Mouse (Mus musculus) common myeloid progenitor, adult 5-6 weeks (primary cell): ENCODE measurements around the gene Ppp3ca. TPM values are rescaled to one million over a fixed set of nuclear protein-coding genes. Genes with fewer than 3 reads are reported as not detected.

ENCODE experiments used
- ATAC-seq: replicated peaks from 2 replicates; pipeline ENCODE4 v1.8.0; 2016; ENCODE audit warnings: low read depth, mild to moderate bottlenecking, moderate TSS enrichment, inconsistent platforms; ENCODE audit not compliant: poor library complexity, severe bottlenecking
- total RNA-seq: library from RNA; stranded (forward); fragments of 200-1000, 187-1606 nt; gene quantifications from 2 replicates; pipeline ENCODE4 v1.2.3, GENCODE M21; 2017

Gene Ppp3ca
- total RNA-seq, 1 experiment from 2014 or later, result 45.0 TPM

DNA sequence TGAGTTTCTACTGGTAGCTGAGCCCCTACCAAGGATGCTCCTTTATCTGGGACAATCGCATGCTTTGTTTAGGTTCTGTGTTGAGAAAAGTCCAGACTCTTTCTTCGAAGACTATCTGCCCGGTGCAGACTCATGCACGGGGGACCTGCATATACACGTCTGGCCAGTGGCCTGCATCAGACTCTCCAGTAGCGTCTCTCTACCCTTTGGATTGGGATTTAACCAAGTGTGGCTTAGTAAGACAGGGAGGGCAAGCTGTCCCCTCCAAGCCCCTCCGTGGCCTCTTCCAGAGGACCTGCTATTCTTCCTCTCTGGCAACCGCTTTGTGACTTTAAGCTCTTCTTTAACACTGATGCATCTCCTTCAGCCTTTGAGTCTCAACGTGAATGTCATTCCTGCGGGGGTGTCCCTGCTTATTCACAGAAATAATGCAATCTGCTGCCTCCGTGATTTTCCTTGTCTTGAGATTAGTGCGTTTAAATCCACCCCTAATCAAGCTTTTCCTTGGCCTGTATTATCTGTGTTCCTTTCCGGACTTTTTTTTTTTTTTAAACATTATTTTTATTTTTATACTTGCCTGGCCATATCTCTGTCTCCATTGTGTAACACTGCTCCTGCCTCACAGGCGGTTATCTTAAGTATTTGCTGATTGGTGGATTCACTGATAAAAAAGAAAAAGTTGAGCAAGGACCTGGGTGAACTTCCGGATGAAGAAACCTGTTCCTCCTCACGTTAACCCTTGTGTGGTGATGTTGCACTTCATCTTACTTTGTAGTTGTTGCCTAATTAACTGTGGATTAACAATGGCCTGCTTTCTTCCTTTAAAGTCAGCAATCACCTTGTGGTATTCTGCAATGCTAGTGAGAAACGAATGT lies 166.6 kb downstream of the Ppp3ca start:
- peak; percentile 76 for ATAC-seq

DNA sequence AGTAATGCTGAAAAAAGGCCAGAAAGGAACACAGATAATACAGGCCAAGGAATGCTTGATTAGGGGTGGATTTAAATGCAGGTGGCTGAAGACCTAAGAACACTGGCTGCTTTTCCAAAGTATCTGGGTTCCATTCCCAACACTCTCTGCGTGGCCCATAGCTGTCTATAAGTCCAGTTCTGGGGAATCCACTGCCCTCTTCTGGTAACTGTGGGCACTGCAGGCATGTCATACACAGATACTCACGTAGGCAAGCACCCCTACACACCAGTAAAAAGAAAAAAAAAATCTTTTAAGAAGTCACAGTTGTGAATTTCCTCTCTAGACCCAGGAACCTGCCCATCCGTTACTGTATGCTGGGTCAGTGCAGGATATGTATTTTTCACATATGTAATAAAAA lies 167.7 kb downstream of the Ppp3ca start:
- peak; percentile 64 for ATAC-seq

DNA sequence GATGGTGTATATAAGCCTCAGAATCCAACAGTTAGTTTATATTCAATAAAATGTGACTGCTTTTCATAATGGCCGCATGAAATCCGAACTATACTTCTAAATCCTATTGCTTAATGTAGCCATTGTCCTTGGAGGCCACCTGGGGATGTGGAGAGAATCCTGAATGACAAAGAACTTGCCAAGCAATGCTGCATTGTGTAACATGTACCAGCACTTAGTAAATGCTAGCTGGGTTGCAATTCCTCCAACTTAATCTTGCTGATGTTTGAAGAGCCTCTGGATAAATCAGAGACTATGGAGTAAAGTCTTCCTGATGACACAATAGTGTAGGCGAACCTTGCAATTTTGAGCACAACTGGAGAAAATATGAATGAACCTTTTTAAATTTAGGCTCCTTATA lies 171.4 kb downstream of the Ppp3ca start:
- ATAC-seq, result no peak

DNA sequence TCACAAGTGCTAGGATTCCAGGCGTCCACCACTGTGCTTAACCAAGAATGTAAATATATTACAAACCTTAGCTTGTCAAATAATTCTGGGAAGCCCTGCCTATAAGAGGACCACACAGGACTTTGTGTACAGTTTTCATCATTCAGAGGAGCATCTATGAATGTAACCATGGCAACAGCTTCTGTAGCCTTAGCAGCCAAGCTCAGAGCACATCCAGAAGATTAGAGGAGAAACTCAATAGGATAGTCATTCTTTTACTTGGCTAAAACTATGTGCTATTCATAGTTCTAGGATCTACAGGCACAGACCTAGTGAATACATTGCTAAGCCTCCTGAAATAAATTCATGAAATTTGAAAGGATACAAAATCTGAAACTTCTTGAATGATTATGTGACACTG lies 172.5 kb downstream of the Ppp3ca start:
- ATAC-seq, result no peak

DNA sequence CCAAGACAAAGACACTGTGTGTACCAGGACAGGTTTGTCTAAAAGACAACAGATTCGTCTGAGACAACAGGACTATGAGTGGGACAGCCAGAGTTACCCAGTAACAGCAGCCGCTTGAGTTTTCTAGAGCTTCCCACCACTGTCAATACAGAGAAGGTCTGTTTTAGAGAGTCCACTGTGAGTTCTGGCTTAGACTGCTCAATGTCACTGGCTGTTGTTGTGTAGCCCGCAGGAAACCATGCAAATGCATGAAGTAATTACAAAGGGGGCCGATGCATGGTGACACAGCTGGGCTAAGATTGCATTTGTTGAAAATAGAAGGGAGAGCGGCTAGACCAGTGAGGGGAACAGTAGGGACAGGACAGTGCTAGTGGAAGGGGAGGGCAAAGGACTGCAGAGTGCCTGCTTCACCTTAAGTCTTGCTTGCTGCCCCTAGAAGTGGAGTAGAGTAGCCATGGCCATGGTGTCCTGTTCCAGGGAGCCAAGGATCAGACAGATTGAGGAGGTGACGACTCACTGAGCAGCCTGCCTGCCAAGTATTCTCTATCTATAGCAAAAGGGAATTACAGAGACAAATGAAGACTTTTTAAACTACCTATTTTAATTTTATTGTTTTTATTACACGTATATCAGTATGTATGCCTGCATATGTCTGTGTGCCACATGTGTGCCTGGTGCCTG lies 174.0 kb downstream of the Ppp3ca start:
- ATAC-seq, result no peak

DNA sequence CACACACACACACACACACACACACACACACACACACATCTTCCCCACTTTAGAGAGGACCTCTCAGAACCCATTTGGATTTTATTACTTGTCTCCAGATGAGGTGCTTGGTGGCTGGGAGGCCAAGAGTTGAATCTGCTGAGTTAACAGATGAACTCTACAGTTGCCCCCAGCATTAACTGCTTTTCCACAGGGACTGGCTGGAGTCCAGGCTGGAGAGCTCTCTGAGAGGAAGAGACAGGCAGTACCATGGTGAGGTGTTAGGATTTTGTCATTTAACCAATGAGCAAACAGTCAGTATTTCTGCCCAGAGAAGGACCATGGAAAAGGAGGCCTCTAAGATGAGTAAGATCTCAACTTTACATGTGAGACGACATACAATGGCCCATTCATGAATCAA lies 179.1 kb downstream of the Ppp3ca start:
- no peak for ATAC-seq

DNA sequence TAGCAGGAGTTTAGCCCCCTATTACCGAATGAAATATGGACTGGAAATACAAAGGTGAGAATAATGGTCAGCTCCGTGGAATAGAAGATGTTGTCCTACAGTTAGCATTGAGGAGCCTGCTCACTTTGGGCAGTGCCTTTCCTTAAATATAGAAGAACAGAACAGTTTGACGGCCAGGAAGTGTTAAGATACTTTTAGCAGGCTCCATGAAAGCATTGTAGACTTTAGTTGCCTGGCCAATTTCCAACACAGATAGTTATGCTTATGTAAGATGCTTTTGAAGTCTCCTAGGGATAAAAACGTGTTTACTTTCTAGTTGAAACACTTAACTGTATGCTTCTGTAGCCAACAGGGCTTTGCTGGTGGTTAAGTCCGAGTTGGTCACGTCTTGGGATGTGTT lies 183.0 kb downstream of the Ppp3ca start:
- ATAC-seq, result no peak

DNA sequence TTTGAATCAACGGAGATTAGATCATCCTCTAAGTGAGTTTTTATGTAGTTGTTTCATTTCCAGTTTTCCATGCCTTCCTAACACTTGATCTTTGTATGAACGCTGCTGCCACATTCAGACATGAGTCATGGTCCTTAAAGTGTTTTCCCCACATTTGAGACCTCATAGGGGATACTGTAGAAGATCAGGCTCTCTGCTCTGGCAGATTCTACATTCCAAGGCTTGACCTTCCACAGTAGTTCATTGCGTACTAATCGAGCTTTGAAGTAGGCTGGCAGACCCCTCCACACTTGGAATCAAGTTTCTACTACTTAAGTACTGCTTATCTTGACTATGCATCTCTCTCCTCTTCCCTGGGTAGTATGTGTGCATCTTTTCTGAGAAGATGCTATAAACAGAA lies 183.7 kb downstream of the Ppp3ca start:
- no peak for ATAC-seq

DNA sequence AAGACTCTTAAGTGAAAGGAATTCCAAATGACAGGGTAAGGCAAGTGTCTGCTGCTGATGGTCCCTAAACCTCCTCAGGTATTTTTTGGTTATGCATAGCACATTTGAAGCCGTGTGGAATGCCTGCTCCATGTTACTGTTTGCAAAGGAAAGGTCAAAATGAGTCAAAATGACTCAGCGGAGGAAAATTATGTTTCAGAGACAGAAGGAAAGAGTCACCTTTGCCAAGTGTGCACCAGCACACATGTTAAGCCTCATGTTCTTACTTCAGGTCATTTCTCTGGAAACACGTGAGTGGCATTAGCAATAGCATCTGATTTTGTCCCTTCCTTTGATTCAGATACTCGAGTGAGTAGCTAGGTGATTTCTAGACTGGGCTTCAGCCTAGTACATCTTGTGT lies 186.1 kb downstream of the Ppp3ca start:
- ATAC-seq, result no peak

DNA sequence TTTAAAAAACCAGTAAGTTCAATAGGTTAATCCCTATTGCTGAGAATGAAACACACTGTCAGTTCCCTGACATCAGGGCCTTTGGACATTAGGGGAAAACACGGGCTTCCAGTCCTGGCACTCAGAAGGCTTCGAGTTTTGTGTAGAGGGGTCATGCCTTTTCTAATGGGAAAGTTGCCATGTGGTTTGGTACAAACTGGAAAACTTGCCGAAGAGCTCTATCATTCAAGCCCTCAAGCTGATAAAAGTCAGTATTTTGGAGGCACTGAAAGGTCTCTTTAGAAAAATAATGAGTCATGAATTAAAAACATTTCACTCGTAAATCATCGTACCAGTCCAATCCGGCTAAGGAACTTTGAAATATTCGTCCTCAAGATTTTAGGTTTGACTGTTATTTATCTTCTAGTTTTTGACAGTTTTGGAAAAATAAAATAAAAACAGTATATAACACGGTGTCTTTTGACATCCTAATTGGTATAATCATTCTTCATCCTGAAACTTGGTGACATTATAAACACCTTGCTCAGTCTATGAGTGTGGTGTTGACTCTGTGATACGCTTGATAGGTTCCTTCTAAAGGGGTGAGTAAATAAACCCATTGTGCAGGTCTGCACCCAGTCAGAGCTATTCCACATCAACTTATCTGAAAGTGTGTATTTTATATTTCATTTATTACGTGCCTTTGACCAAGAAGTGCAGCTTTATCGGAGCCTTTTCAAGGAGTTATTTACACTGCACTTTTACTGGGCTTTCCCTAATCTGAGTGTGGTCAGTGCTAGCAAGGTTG lies 192.3 kb downstream of the Ppp3ca start:
- no peak for ATAC-seq

DNA sequence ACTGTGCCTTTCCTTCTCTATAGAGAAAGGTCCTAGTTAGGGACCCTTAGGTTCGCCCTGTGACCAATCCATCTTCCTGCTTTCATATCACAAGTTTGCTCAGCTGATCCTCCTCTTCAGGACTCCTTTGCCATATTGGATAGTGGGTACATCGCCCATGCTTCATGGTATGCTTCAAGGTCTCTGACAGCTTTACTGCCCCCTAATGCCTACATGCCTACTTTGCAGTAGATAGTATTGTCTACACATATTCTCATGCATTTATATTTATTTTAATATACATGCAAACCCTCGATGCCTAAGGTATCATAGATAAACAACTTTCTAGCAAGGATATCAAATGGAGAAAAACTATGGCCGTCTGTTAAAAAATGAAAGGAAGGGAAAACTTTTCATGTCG lies 193.2 kb downstream of the Ppp3ca start:
- 0 out of 2 replicates have a peak, but pooled peaks have one; percentile 42 for ATAC-seq

DNA sequence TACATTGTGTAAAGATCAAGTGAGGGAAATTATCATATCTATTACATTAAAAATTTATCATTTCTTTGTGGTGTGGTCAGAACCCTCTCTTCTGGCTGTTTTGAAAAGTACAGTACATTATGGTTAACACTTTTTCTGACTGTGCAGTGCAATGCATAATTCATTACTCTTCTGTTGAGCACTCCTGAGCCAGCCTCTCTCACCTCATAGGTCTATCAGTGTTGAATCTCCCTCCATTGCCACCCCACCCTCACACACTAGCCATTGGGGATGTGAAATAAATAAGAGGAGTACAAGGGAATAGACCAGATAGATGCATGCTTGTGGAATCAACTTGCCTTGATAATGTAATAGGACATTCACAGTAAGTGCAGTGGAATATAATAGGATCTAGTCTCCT lies 194.4 kb downstream of the Ppp3ca start:
- no peak for ATAC-seq

DNA sequence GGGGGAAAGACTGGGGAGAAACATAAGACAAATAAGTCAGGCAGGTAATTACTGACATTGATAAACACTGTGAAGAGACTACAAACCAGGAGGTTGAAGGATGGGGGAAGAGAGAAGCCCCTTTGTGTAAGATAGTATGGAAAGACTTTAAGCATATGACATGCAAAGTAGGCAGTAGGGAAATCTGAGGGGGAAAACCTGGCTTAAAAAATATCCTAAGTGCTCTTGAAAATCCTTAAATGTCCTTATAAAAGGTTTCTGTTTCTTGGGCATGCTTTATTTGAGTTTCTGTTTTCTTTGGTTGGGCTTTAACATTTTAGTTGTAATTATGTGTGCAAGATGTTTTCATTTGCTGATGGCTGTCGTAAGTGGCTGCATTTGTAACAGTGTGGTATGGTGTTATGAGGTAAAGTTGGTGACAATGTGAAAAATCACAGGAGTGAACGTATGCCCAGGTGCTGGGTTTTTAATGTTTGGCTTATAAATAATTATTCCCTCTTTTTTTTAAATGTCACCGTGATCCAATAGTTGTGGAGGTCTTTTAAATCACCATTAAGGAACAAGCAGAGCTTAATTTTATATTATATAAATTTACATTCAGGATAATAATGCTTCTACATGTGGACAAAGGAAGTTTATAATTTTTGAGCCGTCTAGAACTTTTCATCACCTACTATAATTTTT lies 195.4 kb downstream of the Ppp3ca start:
- no peak for ATAC-seq

DNA sequence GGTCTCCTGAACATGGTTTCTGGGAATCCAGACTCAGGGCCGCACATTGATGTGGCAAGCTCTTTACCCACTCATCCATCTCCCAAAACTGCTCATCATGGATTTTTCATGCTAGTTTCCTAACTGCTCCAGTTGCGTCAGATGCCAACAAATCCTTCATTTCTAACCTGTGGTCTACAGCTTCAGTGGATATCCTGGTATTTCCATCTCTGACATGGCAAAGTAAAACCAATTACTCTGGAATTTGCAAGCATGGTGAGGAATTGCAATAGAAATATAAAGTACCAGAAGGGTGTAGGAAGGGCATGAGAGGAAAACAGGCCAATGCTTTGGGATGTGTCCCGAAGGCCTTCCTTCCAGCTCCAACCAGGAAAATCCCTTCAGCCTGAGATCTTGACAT lies 196.2 kb downstream of the Ppp3ca start:
- ATAC-seq, result no peak

DNA sequence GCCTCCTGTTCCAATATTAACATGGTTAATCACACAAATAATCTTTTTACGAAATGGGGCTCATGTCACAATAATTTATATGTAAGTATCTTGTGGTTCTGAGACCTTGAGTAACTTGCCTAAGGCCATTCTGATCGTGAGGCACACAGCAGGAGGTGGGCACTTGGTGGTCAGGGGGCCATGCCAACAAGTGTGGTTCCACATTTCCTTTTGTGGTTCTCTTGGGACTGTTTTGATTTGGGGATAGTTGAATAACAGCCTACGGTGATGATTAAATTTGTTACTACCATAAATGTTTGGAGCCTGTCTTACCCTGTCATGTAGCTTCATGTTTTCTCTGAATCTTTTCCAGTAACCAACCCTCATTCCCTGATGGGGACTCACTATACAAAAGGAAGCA lies 196.6 kb downstream of the Ppp3ca start:
- ATAC-seq, result peak; percentile 84

DNA sequence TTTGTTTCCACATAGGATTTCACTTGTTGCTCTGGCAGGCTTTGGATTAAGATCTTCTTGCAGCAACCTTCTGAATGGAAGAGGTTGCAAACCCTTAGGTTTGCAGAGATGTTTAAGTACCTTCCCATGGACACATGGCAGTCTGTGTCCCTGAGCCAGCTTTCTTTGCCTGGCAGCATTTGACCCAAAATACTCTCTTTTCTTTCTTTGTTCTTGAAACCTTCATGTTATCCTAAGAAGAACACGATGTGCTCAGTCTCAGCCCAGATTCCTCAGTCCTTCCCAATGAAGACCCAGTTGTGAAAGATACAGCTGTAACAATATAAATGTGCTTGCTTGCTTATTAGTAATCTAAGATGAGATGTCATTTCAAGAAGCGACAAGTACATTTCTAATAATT lies 197.4 kb downstream of the Ppp3ca start:
- no peak for ATAC-seq

DNA sequence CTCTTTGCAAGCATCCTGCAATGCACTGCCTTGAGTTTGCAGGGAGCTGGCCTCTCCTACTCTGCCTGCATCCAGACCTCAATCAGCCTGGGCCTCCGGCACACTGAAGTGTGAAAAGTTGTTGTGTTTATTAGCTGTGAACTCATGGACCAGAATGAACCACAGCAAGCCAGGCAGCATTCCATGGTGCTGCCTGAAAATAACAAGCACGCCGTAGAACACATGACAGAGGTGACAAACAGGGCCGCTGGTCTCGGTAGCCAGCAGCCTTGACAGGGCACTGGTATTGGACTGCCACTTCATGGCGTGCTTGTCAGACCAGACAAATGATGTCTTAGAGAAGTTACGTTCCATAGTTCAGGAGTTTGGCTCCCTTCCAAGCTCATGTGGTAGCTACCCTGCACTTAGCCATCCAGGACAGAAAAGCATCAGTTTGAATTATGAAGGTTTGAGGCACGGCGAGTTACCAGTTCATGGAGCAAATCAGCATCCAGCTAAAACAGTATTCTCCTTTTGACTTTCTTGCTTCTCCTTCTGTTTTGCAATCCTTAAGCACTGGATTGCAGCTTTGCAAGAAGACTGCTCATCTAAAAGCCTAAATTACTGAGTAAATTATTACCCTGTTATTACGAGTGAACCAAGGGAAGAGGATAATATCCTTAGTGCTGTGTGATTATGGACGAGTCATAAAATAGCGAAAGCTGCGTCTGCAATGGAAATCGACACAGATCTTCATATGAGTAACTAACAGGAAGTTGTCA lies 202.0 kb downstream of the Ppp3ca start:
- ATAC-seq, result no peak

DNA sequence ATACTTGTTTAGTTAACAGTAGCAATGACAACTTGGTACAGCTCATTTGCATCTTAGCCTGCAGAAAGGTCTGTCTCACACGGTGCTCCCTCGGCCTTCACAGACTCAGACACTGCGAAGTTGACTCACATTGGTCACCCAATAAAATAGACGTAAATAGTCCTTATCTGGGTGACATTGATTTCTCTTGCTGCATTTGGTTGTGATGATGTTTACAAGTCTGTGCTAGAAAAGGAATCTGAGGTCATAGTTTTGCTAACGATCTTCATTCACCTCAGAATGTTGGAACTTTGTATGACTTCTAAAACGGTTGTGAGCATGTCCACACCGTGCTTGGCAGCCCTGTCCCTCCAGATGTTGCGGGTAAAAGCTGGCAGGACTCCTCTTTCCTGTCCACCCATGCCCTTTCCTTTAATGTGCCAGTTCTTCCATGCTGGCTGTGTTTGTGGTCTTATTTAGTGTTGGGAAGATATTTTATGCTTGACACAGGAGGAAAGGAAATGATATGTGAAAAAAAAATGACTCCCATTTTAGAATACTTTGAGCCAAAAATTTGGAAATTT lies 202.7 kb downstream of the Ppp3ca start:
- ATAC-seq, result no peak

DNA sequence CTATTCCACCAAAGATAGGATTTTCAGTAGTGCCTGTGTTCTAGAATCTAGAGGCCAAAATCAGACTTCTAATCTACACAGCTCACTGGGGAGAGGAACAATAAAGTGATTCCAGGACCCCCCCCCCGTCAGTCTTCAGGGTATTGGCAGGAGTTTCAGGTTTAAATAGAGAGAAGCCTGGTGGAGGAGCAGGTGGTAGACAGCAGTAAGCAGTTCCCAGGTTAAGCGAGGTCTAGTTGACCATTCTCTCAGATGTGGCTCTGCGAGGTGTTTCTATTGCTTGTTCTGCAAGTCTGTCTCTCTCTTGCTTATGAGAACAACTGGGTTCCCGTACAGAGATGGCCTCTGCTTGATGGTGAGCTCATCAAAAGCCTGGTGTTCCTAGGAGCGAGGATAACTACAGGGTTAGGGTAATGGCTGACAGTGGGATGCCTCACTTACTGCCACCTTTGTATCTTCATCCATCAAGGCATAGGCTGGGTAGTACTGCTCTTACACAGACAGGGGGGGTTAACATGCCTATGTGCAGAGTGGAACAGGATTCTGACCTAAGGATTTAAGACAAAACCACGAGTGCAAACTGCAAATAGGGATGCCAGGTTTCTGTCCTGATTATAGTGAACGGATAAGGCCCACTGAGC lies 204.0 kb downstream of the Ppp3ca start:
- ATAC-seq, result no peak
